Mouse (Mus musculus) C2C12 (cell line): ENCODE measurements around the gene Cacna1e. TPM values are rescaled to one million over a fixed set of nuclear protein-coding genes. Genes with fewer than 3 reads are reported as not detected.

Experiments used
- H3K27me3 ChIP-seq: one replicate; pipeline ENCODE4 v1.6.1; 2011; ENCODE audit not compliant: control insufficient read depth, insufficient read depth, insufficient read length
- H3K36me3 ChIP-seq: one replicate; pipeline ENCODE4 v1.6.1; 2011; ENCODE audit not compliant: control insufficient read depth, insufficient read depth
- H3K4me3 ChIP-seq: one replicate; pipeline ENCODE4 v1.5.1; 2011; ENCODE audit warnings: mild to moderate bottlenecking, control low read depth; ENCODE audit not compliant: poor library complexity, insufficient read depth, severe bottlenecking
- H3K79me2 ChIP-seq: one replicate; pipeline ENCODE4 v1.6.1; 2011; ENCODE audit not compliant: control insufficient read depth, insufficient read depth
- H3K79me3 ChIP-seq: one replicate; pipeline ENCODE4 v1.6.1; 2011; ENCODE audit warnings: low read depth, control low read depth
- H3ac ChIP-seq: one replicate; pipeline ENCODE3; 2011; ENCODE audit warnings: low read depth; ENCODE audit not compliant: control insufficient read depth, insufficient read length
- CEBPB ChIP-seq: IDR thresholded peaks from one replicate; pipeline ENCODE4 v1.6.1; 2011; ENCODE audit warnings: low read depth, mild to moderate bottlenecking, control low read depth, moderate library complexity
- CTCF ChIP-seq: IDR thresholded peaks from one replicate; pipeline ENCODE4 v1.5.1; 2011; ENCODE audit not compliant: control insufficient read depth, insufficient read depth, insufficient read length
- FOSL1 ChIP-seq: IDR thresholded peaks from one replicate; pipeline ENCODE4 v1.8.0; 2011; ENCODE audit warnings: mild to moderate bottlenecking, low read length; ENCODE audit not compliant: poor library complexity, insufficient read depth, severe bottlenecking
- MAX ChIP-seq: IDR thresholded peaks from one replicate; pipeline ENCODE4 v1.6.1; 2011; ENCODE audit warnings: mild to moderate bottlenecking, control low read depth
- MYOD1 ChIP-seq: IDR thresholded peaks from one replicate; pipeline ENCODE4 v1.6.1; 2011; ENCODE audit warnings: low read depth; ENCODE audit not compliant: control insufficient read depth, insufficient read length
- MYOG ChIP-seq: IDR thresholded peaks from one replicate; pipeline ENCODE4 v1.6.1; 2011; ENCODE audit not compliant: control insufficient read depth, insufficient read length; ENCODE audit errors: extremely low read depth
- USF1 ChIP-seq: IDR thresholded peaks from one replicate; pipeline ENCODE4 v1.6.1; 2011; ENCODE audit warnings: low read depth, mild to moderate bottlenecking, control low read depth, moderate library complexity
- polyA plus RNA-seq: library from polyadenylated mRNA; unstranded; fragments of >200 nt; fragmentation: generic; extraction: Trizol; gene quantifications from one replicate; pipeline ENCODE4 v1.2.1, GENCODE M21; 2012; ENCODE audit warnings: missing spikeins

The Cacna1e gene
- polyA plus RNA-seq, 1 experiment = not detected

- H3K79me2 ChIP-seq = no peaks in the 10 kb centered on the region
- no peak overlapping the region for H3K4me3 ChIP-seq
- H3K36me3 ChIP-seq = no peaks in the 10 kb centered on the region
- H3ac ChIP-seq = no peak overlapping the region
- TF ChIP-seq FOSL1 (no peak), MYOD1 (no peak), CTCF (no peak), CEBPB (no peak), USF1 (no peak), MAX (no peak), MYOG (no peak)
- no peaks in the 10 kb centered on the region for H3K79me3 ChIP-seq
- no peaks in the 10 kb centered on the region for H3K27me3 ChIP-seq
Measured at GRCm38 (mm10) chr1:154774468-154774867, 109.8 kb downstream of the Cacna1e start.

- H3ac ChIP-seq = no peak overlapping the region
- no peaks in the 10 kb centered on the region for H3K27me3 ChIP-seq
- TF ChIP-seq CEBPB (no peak), MYOD1 (no peak), MYOG (no peak), FOSL1 (no peak), MAX (no peak), USF1 (no peak), CTCF (no peak)
- no peaks in the 10 kb centered on the region for H3K79me3 ChIP-seq
- no peaks in the 10 kb centered on the region for H3K36me3 ChIP-seq
- no peaks in the 10 kb centered on the region for H3K79me2 ChIP-seq
- H3K4me3 ChIP-seq = no peak overlapping the region
Measured at GRCm38 (mm10) chr1:154771111-154771510, 113.2 kb downstream of the Cacna1e start.

- Histone ChIP-seq H3K27me3 (no peaks in the 10 kb centered on the region), H3K4me3 (no peak overlapping the region), H3K36me3 (no peaks in the 10 kb centered on the region), H3K79me3 (no peaks in the 10 kb centered on the region), H3K79me2 (no peaks in the 10 kb centered on the region), H3ac (no peak overlapping the region)
- TF ChIP-seq MAX (no peak), MYOG (no peak), FOSL1 (no peak), MYOD1 (no peak), CEBPB (no peak), USF1 (no peak), CTCF (no peak)
Measured at GRCm38 (mm10) chr1:154770542-154770941, 113.8 kb downstream of the Cacna1e start.

- no peaks in the 10 kb centered on the region for H3K36me3 ChIP-seq
- H3K79me3 ChIP-seq = no peaks in the 10 kb centered on the region
- H3K27me3 ChIP-seq = no peaks in the 10 kb centered on the region
- TF ChIP-seq CEBPB (no peak), CTCF (no peak), FOSL1 (no peak), MYOG (no peak), MYOD1 (no peak), MAX (no peak)
- H3ac ChIP-seq = no peak overlapping the region
- no peak overlapping the region for H3K4me3 ChIP-seq
- H3K79me2 ChIP-seq = no peaks in the 10 kb centered on the region
Measured at GRCm38 (mm10) chr1:154763132-154763531, 121.2 kb downstream of the Cacna1e start.

GRCm38 (mm10) chr1:154752081-154752480 is 132.2 kb downstream of the Cacna1e start:
- TF ChIP-seq FOSL1 (no peak), MYOD1 (no peak), USF1 (no peak), MAX (no peak), CTCF (no peak), MYOG (no peak), CEBPB (no peak)
- no peaks in the 10 kb centered on the region for H3K79me3 ChIP-seq
- no peaks in the 10 kb centered on the region for H3K79me2 ChIP-seq
- no peaks in the 10 kb centered on the region for H3K36me3 ChIP-seq
- no peak overlapping the region for H3K4me3 ChIP-seq
- H3ac ChIP-seq = no peak overlapping the region
- no peaks in the 10 kb centered on the region for H3K27me3 ChIP-seq

GRCm38 (mm10) chr1:154748531-154748930 is 135.8 kb downstream of the Cacna1e start:
- H3K27me3 ChIP-seq = no peaks in the 10 kb centered on the region
- H3K36me3 ChIP-seq = no peaks in the 10 kb centered on the region
- TF ChIP-seq CTCF (no peak), USF1 (no peak), FOSL1 (no peak), CEBPB (no peak), MYOD1 (no peak), MYOG (no peak), MAX (no peak)
- H3ac ChIP-seq = no peak overlapping the region
- no peak overlapping the region for H3K4me3 ChIP-seq
- H3K79me3 ChIP-seq = no peaks in the 10 kb centered on the region
- no peaks in the 10 kb centered on the region for H3K79me2 ChIP-seq
